In the genomic region with DNA sequence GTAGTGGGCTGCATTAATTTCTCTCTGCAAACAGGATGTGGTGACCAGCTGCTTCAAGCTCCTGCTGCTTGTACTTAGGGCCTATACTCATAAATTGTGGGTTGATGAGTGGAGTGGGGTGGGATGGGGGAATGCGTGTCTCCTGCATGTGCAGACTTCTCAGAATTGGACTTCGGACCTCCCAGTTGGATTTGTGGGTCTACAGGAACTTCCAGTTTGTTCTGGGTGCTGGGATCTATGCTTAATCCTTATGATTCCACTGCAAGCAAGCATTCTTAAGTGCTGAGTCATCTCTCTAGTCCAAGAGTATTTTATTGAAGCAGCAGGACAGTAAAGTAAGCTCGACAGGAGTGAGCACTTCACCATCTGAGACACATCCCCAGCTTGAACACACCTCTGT, we compare ENCODE assay signal across 19 mouse cellular contexts. TPM values are rescaled to one million over a fixed set of nuclear protein-coding genes. Genes with fewer than 3 reads are reported as not detected.
A peak's percentile ranks its signal among the peaks of the same experiment; 100 is the strongest.
DNase-seq lines count a peak whose midpoint lies in the region; ATAC-seq and TF ChIP-seq lines count a peak whose summit lies in the region.
"Had no signal": no experiment of that assay in that cellular context is flagged by ENCODE, and none has a peak within 500 bp of the region (broad histone marks: within the 10 kb centered on the region; RNA-seq: fewer than 3 reads in every experiment).

No protein-coding gene starts in this region.

- WGBS in kidney, embryonic 15.5 days, result 44% methylated on average over 3 of the region's 3 CpGs
- WGBS in stomach, embryonic 14.5 days, result 42% methylated on average over 3 of the region's 3 CpGs

- no peak overlapping the region for H3K4me3 ChIP-seq in kidney, embryonic 15.5 days (replicated peaks)
- H3K4me3 ChIP-seq in stomach, embryonic 14.5 days (ENCODE audit: low read depth, low read length), result no peak overlapping the region
- H3K4me3 ChIP-seq in left cerebral cortex, adult 2 months, result no peak overlapping the region
- H3K4me3 ChIP-seq: embryonic facial prominence, embryonic 13.5 days; forebrain, embryonic 15.5 days; midbrain, embryonic 10.5 days had no signal

- peaks cover 26% of the 10 kb centered on the region for H3K36me3 ChIP-seq in kidney, embryonic 15.5 days
- peaks cover 13% of the 10 kb centered on the region for H3K36me3 ChIP-seq in stomach, embryonic 14.5 days (ENCODE audit: control insufficient read depth, insufficient read depth, low read length)

- no peaks in the 10 kb centered on the region for H3K9me3 ChIP-seq in kidney, embryonic 15.5 days (replicated peaks)
- no peaks in the 10 kb centered on the region for H3K9me3 ChIP-seq in stomach, embryonic 14.5 days (ENCODE audit: control insufficient read depth, low read depth, low read length)
- H3K9me3 ChIP-seq: embryonic facial prominence, embryonic 13.5 days; forebrain, embryonic 15.5 days; midbrain, embryonic 10.5 days had no signal

- H3K27ac ChIP-seq in kidney, embryonic 15.5 days, result peak overlapping the region; percentile 37; the same call in 1 of the 2 replicates
- H3K27ac ChIP-seq in stomach, embryonic 14.5 days (ENCODE audit: low read length), result peak overlapping the region; percentile 36; the same call in 1 of the 2 replicates
- no peak overlapping the region for H3K27ac ChIP-seq in left cerebral cortex, adult 2 months
- H3K27ac ChIP-seq: embryonic facial prominence, embryonic 13.5 days; forebrain, embryonic 15.5 days; liver, embryonic 14.5 days; midbrain, embryonic 10.5 days had no signal

- intact Hi-C loops in left cerebral cortex, adult 2 months (cut with DNase I), result no loop called here

- peaks cover 14% of the 10 kb centered on the region for H3K4me1 ChIP-seq in kidney, embryonic 15.5 days
- peaks cover 9% of the 10 kb centered on the region; the same call in 1 of the 2 replicates for H3K4me1 ChIP-seq in stomach, embryonic 14.5 days (ENCODE audit: control insufficient read depth, insufficient read depth, low read length)

- DNase-seq in kidney, adult 18-20 months, result no peak
- peak; percentile 39 for DNase-seq in Muller cell, postnatal 12 days (ENCODE audit: inconsistent ontology term)
- peak; percentile 39 for DNase-seq in fat pad, adult 2 months (ENCODE audit: extremely low read depth, low read depth, low spot score)
- DNase-seq in left cerebral cortex, adult 18-20 months (ENCODE audit: low spot score in 2 of 2), result no peak
- no peak for DNase-seq in left cerebral cortex, adult 2 months (ENCODE audit: extremely low spot score in 1 of 2, low spot score in 2 of 2)
- DNase-seq: kidney, postnatal 14 days; layer of hippocampus, adult 9-11 months; lung, postnatal 36 days; right cerebral cortex, adult 18-20 months had no signal

- H3K9ac ChIP-seq in kidney, embryonic 15.5 days, result no peak overlapping the region
- H3K9ac ChIP-seq in stomach, embryonic 14.5 days (replicated peaks; ENCODE audit: low read depth, low read length), result no peak overlapping the region
- H3K9ac ChIP-seq: embryonic facial prominence, embryonic 13.5 days; forebrain, embryonic 15.5 days; liver, embryonic 14.5 days had no signal

- ATAC-seq in kidney, embryonic 15.5 days (replicated peaks; ENCODE audit: low FRiP score), result no peak
- ATAC-seq in stomach, embryonic 14.5 days (ENCODE audit: insufficient number of reproducible peaks, insufficient read depth, low FRiP score, low read depth), result no peak
- ATAC-seq in monocyte, adult 5-6 weeks (replicated peaks; ENCODE audit: insufficient number of reproducible peaks, low FRiP score, low TSS enrichment, poor library complexity, severe bottlenecking), result no peak
- ATAC-seq: forebrain, embryonic 15.5 days had no signal

- H3K4me2 ChIP-seq in kidney, embryonic 15.5 days, result no peak overlapping the region
- no peak overlapping the region for H3K4me2 ChIP-seq in stomach, embryonic 14.5 days (replicated peaks; ENCODE audit: low read depth, low read length)
- H3K4me2 ChIP-seq: embryonic facial prominence, embryonic 13.5 days; forebrain, embryonic 15.5 days had no signal

- H3K27me3 ChIP-seq in kidney, embryonic 15.5 days, result no peaks in the 10 kb centered on the region
- no peaks in the 10 kb centered on the region for H3K27me3 ChIP-seq in stomach, embryonic 14.5 days (ENCODE audit: control insufficient read depth, insufficient read depth, low read length)
- H3K27me3 ChIP-seq: embryonic facial prominence, embryonic 13.5 days; forebrain, embryonic 15.5 days had no signal

- no peak for TF ChIP-seq CTCF in left cerebral cortex, adult 2 months (IDR thresholded peaks at IDR 0.05)

RNA-seq across cellular contexts. Expression of gene Kdm5b, which starts 23.6 kb away (rescaled TPM):
- polyA plus RNA-seq in kidney, embryonic 15.5 days (2015; fragmentation: Nextera tagmentation; extraction: Ambion mirVana), result 54.2 and 56.2 TPM in 2 replicates
- 80.6 and 81.3 TPM in 2 replicates for polyA plus RNA-seq in stomach, embryonic 14.5 days (2014; fragmentation: Nextera tagmentation; extraction: Ambion mirVana)
- total RNA-seq in monocyte, adult 5-6 weeks (2017), result 22.2 to 37.2 TPM (median 32.1 TPM) in 3 replicates
- 10 to 100 TPM; 63.5 to 69.8 TPM for total RNA-seq in left cerebral cortex, adult 18-20 months (2021)
- 10 to 100 TPM; 70.5 to 71.0 TPM for total RNA-seq in left cerebral cortex, adult 2 months (2021)

RNA-seq across cellular contexts. Expression of gene Mgat4e, which starts 34.1 kb away (rescaled TPM):
- polyA plus RNA-seq in kidney, embryonic 15.5 days (2015; fragmentation: Nextera tagmentation; extraction: Ambion mirVana), result not detected in 2 replicates
- not detected in 2 replicates for polyA plus RNA-seq in stomach, embryonic 14.5 days (2014; fragmentation: Nextera tagmentation; extraction: Ambion mirVana)
- total RNA-seq in monocyte, adult 5-6 weeks (2017), result not detected in 3 replicates
- total RNA-seq in left cerebral cortex, adult 18-20 months (2021), result not detected
- total RNA-seq in left cerebral cortex, adult 2 months (2021), result not detected
- total RNA-seq: gastrocnemius, adult 8-10 months; heart, postnatal 25 days; left cerebral cortex, postnatal 36 days had no signal
- polyA plus RNA-seq: embryonic facial prominence, embryonic 13.5 days; forebrain, embryonic 15.5 days; liver, embryonic 14.5 days; midbrain, embryonic 10.5 days had no signal

Comparison
In these comparisons a context has a peak if more than half of its experiments do, and no peak if none do; other contexts are left out.
1. DNase-seq: peak in Muller cell, postnatal 12 days (single experiment) and fat pad, adult 2 months (single experiment); none in kidney, adult 18-20 months (single experiment), left cerebral cortex, adult 18-20 months (0 of 2) and left cerebral cortex, adult 2 months (0 of 2).